Mouse (Mus musculus): ENCODE results near the gene Luzp1. TPM values are rescaled to one million over a fixed set of nuclear protein-coding genes. Genes with fewer than 3 reads are reported as not detected.

Luzp1 gene
- polyA plus RNA-seq, 1 experiment from 2014 or later: 67.8 TPM

GRCm38 (mm10) chr4:136463436-136463835 is 6.1 kb upstream of the Luzp1 start:
- H3K4me2 ChIP-seq (replicated peaks; ENCODE audit: low read depth): peak overlapping the region; percentile 97
- ATAC-seq (ENCODE audit: low FRiP score, low TSS enrichment) (no peak), DNase-seq (ENCODE audit: low spot score) (no peak)
- H3K27ac ChIP-seq (replicated peaks): peak overlapping the region; percentile 53
- H3K9me3 ChIP-seq (ENCODE audit: control insufficient read depth, low read length): no peaks in the 10 kb centered on the region
- no peak overlapping the region for H3K9ac ChIP-seq (ENCODE audit: low read length)
- no peaks in the 10 kb centered on the region for H3K36me3 ChIP-seq (ENCODE audit: control insufficient read depth, insufficient read depth, low read length)
- H3K4me1 ChIP-seq (replicated peaks; ENCODE audit: control insufficient read depth, insufficient read depth): 0 out of 2 replicates have a peak, but pooled peaks cover 3% of the 10 kb centered on the region
- 53% methylated on average over 9 of the region's 9 CpGs for WGBS
- no peaks in the 10 kb centered on the region; the same call in 1 of the 2 replicates for H3K27me3 ChIP-seq (ENCODE audit: control insufficient read depth, insufficient read depth, low read length)
- no peak for TF ChIP-seq EP300 (optimal IDR thresholded peaks at IDR 0.05)
- no peak for TF ChIP-seq CTCF (IDR thresholded peaks at IDR 0.05; ENCODE audit: low read depth)
- peak overlapping the region; percentile 69; the same call in 1 of the 2 replicates for H3K4me3 ChIP-seq (ENCODE audit: low read depth, low read length)

- no peaks in the 10 kb centered on the region for H3K9me3 ChIP-seq (ENCODE audit: control insufficient read depth, low read length)
- no peak overlapping the region for H3K9ac ChIP-seq (ENCODE audit: low read length)
- peak overlapping the region; percentile 61 for H3K27ac ChIP-seq (replicated peaks)
- no peaks in the 10 kb centered on the region for H3K36me3 ChIP-seq (ENCODE audit: control insufficient read depth, insufficient read depth, low read length)
- H3K4me3 ChIP-seq (ENCODE audit: low read depth, low read length): no peak overlapping the region
- no peak overlapping the region for H3K4me2 ChIP-seq (replicated peaks; ENCODE audit: low read depth)
- no peaks in the 10 kb centered on the region; the same call in 1 of the 2 replicates for H3K27me3 ChIP-seq (ENCODE audit: control insufficient read depth, insufficient read depth, low read length)
- peaks cover 6% of the 10 kb centered on the region; the same call in 1 of the 2 replicates for H3K4me1 ChIP-seq (replicated peaks; ENCODE audit: control insufficient read depth, insufficient read depth)
- ATAC-seq (ENCODE audit: low FRiP score, low TSS enrichment) (no peak), DNase-seq (ENCODE audit: low spot score) (peak; percentile 33)
- no peak for TF ChIP-seq EP300 (optimal IDR thresholded peaks at IDR 0.05)
- TF ChIP-seq CTCF (IDR thresholded peaks at IDR 0.05; ENCODE audit: low read depth): no peak
- 34% methylated on average over 4 of the region's 4 CpGs for WGBS
Measured at GRCm38 (mm10) chr4:136466226-136466625, 3.3 kb upstream of the Luzp1 start.

GRCm38 (mm10) chr4:136468553-136469327 is 821 bp upstream of the Luzp1 start:
- H3K4me2 ChIP-seq (replicated peaks; ENCODE audit: low read depth): peak overlapping the region; percentile 72
- peaks cover 6% of the 10 kb centered on the region; the same call in 1 of the 2 replicates for H3K4me1 ChIP-seq (replicated peaks; ENCODE audit: control insufficient read depth, insufficient read depth)
- H3K4me3 ChIP-seq (ENCODE audit: low read depth, low read length): no peak overlapping the region
- H3K36me3 ChIP-seq (ENCODE audit: control insufficient read depth, insufficient read depth, low read length): no peaks in the 10 kb centered on the region
- peak; percentile 28 for DNase-seq (ENCODE audit: low spot score)
- peak overlapping the region; percentile 98 for H3K27ac ChIP-seq (replicated peaks)
- ATAC-seq (ENCODE audit: low FRiP score, low TSS enrichment): peak; percentile 45; the same call in 1 of the 2 replicates
- TF ChIP-seq CTCF (IDR thresholded peaks at IDR 0.05; ENCODE audit: low read depth): no peak
- TF ChIP-seq EP300 (optimal IDR thresholded peaks at IDR 0.05): no peak
- H3K9ac ChIP-seq (ENCODE audit: low read length): no peak overlapping the region
- WGBS: 64% methylated on average over 14 of the region's 14 CpGs
- H3K27me3 ChIP-seq (ENCODE audit: control insufficient read depth, insufficient read depth, low read length): no peaks in the 10 kb centered on the region; the same call in 1 of the 2 replicates
- no peaks in the 10 kb centered on the region for H3K9me3 ChIP-seq (ENCODE audit: control insufficient read depth, low read length)

- Histone ChIP-seq H3K9ac (ENCODE audit: low read length) (peak overlapping the region; percentile 90), H3K4me2 (replicated peaks; ENCODE audit: low read depth) (peak overlapping the region; percentile 72), H3K4me1 (replicated peaks; ENCODE audit: control insufficient read depth, insufficient read depth) (peaks cover 6% of the 10 kb centered on the region; the same call in 1 of the 2 replicates), H3K27me3 (ENCODE audit: control insufficient read depth, insufficient read depth, low read length) (no peaks in the 10 kb centered on the region), H3K36me3 (ENCODE audit: control insufficient read depth, insufficient read depth, low read length) (no peaks in the 10 kb centered on the region), H3K4me3 (ENCODE audit: low read depth, low read length) (peak overlapping the region; percentile 86), H3K27ac (replicated peaks) (peak overlapping the region; percentile 98), H3K9me3 (ENCODE audit: control insufficient read depth, low read length) (no peaks in the 10 kb centered on the region)
- ATAC-seq (ENCODE audit: low FRiP score, low TSS enrichment) (peak; percentile 64), DNase-seq (ENCODE audit: low spot score) (no peak)
- WGBS: under 1% methylated on average over 33 of the region's 55 CpGs
- TF ChIP-seq EP300 (optimal IDR thresholded peaks at IDR 0.05) (no peak), CTCF (IDR thresholded peaks at IDR 0.05; ENCODE audit: low read depth) (no peak)
Measured at GRCm38 (mm10) chr4:136469941-136470346, 383 bp downstream of the Luzp1 start.

- peak overlapping the region; percentile 72 for H3K4me2 ChIP-seq (replicated peaks; ENCODE audit: low read depth)
- peak overlapping the region; percentile 98 for H3K27ac ChIP-seq (replicated peaks)
- DNase-seq (ENCODE audit: low spot score) (peak; percentile 68), ATAC-seq (ENCODE audit: low FRiP score, low TSS enrichment) (peak; percentile 32)
- under 1% methylated on average over 58 of the region's 58 CpGs for WGBS
- TF ChIP-seq CTCF (IDR thresholded peaks at IDR 0.05; ENCODE audit: low read depth): no peak
- no peak for TF ChIP-seq EP300 (optimal IDR thresholded peaks at IDR 0.05)
- peaks cover 6% of the 10 kb centered on the region; the same call in 1 of the 2 replicates for H3K4me1 ChIP-seq (replicated peaks; ENCODE audit: control insufficient read depth, insufficient read depth)
- H3K27me3 ChIP-seq (ENCODE audit: control insufficient read depth, insufficient read depth, low read length): no peaks in the 10 kb centered on the region
- no peaks in the 10 kb centered on the region for H3K9me3 ChIP-seq (ENCODE audit: control insufficient read depth, low read length)
- peak overlapping the region; percentile 90 for H3K9ac ChIP-seq (ENCODE audit: low read length)
- peak overlapping the region; percentile 86 for H3K4me3 ChIP-seq (ENCODE audit: low read depth, low read length)
- no peaks in the 10 kb centered on the region for H3K36me3 ChIP-seq (ENCODE audit: control insufficient read depth, insufficient read depth, low read length)
Measured at GRCm38 (mm10) chr4:136470347-136471071, 948 bp downstream of the Luzp1 start.

Measured in stomach, postnatal 0 days (tissue).